Mouse (Mus musculus): ENCODE data around the gene Esr2.

DNA sequence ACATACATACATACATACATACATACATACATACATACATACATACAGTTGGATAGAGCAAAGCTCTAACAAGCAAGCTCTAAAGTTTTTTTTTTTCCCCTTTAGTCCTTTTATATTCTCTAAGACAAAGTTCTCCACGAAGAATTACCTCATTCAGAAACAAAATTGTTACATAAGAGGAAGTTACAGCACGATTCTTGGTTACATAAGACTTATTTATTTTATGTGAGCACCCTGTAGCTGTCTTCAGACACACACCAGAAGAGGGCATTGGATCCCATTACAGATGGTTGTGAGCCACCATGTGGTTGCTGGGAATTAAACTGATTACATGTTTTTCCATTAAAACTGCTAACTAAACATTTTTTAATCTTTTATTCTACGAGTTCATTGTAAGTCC is 17.5 kb upstream of the Esr2 start:
- no peak for TF ChIP-seq CTCF (conservative IDR thresholded peaks at IDR 0.05; ENCODE audit: insufficient read depth, insufficient read length, low read depth, low read length)
- TF ChIP-seq POLR2A (IDR thresholded peaks at IDR 0.05; ENCODE audit: low read depth, low read length), result no peak

Measured in kidney, adult 2 months (tissue).